Mouse (Mus musculus) frontal cortex, postnatal 25 days (tissue): Measurements from ENCODE around the gene Igfbp3.
"Not testable (repeated sequence)": the region's sequence is repeated elsewhere in the genome, so short reads cannot be mapped to it uniquely, and the experiment has no call there.

Experiments used
- DNase-seq, 2 experiments: peaks; one replicate each; pipeline ENCODE4 v3.0.0; 2022; ENCODE audit warnings: low spot score in 2 of 2

The Igfbp3 gene

DNA sequence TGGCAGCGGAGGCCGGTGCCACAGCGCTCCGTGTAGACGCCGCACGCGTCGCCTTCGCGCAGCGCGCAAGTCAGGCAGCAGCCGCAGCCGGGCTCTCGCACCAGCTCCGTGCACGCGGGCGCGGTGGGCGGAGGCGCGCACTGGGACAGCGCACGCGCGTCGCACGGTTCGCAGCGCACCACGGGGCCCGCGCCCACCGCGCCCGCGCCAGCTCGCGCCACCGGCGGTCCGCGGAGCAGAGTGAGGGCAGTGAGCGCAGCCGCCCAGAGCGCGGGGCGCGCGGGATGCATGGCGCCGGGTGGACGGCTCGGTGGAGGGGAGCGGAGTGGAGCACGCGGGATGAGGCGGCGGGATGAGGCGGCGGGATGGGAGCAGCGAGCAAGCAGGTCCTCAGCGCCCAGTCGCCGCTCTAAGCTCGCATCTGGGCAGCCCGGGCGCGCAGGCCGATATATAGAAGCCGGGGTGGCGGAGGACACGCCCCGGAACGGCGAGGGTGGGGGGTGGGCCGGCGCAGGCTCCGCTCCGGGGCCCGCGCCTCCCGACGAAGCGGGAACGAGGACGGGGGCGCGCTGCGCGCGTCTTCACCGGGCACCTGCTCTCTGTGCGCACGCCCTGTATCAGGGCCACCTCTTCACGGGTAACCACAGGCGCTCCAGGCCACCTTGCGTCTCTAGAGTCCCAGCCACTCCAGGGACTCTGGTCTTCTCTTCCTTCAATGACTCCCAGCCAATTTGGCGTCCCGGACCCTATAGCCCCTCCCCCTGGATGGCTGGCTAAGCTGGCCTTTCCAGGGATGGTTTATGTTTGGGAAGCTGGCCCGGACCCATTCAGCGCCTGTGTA lies at the start of gene Igfbp3:
Gene Igfbp3, minus strand, starts transcription at position 423 of the 841 bp plus-strand sequence.
- DNase-seq = peak; percentile 58 to 68

DNA sequence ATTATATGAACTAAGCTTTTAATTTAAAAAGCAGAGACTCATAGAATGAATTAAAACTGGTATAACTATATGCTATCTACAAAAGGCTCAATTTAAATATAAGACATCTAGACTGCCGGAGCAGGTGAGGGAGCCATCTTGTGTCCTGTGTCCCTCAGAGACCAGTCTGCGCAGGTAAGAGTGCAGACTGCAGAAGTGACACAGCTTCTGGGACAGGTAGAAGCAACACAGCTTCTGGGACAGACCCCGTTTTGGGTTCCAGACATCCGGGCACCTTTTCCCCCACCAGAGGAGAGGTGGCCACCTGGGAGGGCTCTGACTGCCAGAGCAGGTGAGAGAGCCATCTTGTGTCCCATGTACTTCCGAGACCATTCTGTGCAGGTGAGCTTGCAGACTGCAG lies 37.1 kb upstream of the Igfbp3 start:
- DNase-seq = no peak

- no peak for DNase-seq
These were observed 36.7 kb upstream of the Igfbp3 start for GRCm38 (mm10) chr11:7250415-7250814.

GRCm38 (mm10) chr11:7244782-7245181 lies 31.1 kb upstream of the Igfbp3 start:
- DNase-seq = no peak

DNA sequence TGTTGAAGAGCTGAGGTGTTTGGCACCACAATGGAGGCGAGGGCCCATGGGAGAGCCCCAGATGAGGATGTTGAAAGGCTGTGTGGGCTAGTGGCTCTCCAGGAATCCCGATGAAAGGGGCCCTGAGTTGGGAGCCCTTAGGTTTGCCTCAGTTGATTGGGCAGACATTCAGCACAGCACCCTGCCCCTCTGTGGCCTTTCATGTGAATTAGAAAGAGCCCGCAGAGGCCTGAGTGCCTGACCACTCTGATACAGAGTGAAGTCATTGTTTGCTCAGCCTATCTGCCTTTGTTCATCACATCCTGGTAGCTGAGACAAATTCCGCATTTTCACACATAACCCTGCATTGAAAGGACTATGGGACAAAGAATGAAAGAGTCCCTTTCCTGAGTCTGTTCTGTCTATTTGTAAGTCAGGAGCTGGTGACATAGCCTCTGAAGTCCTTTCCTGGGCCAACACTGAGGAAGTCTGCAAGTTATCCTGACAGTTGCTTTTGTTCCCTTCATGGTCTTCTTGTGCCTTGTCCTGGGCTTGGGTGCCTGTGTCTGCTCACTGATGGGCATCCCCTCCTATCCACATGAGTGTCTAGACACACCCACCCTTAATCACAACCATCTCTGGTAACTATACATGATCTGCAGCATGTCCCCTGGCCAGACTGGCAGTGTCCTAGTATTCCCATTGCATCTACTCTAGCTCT lies 25.5 kb upstream of the Igfbp3 start:
- no peak for DNase-seq

GRCm38 (mm10) chr11:7238546-7238945 lies 24.8 kb upstream of the Igfbp3 start:
- DNase-seq = no peak

GRCm38 (mm10) chr11:7237712-7238111 lies 24.0 kb upstream of the Igfbp3 start:
- no peak for DNase-seq

- no peak for DNase-seq
These were observed 23.0 kb upstream of the Igfbp3 start for GRCm38 (mm10) chr11:7236751-7237150.

DNA sequence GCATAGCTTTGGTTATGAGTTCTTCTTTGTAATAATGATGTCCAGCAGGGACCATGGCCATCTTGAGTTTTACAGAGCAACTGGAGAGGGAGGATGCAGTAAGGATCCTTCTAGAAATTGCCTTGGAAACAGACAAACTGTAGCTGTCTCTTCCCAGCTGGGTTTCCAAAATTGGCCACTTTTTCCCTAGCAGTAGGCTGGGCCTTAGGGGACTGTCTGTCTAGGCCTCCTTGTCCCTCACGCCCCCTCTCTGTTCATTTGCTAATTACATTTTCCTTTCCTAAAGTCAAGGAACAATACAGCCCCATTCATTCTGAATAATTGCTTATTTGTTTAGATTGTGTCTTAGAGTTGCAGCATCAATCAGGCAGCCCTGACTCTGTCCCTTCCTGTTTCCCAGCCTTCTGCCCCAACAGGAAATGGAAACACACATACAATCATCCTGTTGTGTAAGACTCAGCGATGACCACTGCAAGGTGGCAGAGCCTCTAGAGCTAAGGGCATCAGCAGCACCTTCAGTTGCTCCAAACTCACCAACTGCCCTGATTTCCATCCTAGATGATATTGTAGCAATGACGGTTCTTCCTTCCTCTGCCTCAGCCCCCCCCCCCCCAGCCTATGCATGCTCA lies 21.4 kb upstream of the Igfbp3 start:
- no peak for DNase-seq

- DNase-seq = no peak
These were observed 20.7 kb upstream of the Igfbp3 start for GRCm38 (mm10) chr11:7234436-7234835.

DNA sequence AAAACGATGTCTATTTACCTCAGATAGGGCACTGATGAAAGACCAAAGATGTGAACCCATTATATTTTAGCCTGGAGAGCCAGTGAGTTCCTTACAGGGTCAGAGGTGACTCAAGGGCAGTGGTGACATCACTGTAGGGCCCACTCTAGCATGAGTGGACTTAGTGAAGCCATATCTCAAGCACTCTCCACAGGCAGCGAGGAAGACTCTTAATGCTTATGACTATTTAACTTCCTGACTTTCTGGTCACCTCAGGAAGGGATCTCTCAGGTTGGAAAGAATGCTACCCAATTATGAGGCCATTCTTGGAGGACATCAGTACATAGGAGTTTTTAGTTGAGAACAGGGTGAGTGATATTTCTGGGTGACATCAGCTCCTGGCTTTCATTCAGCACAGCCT lies 19.6 kb upstream of the Igfbp3 start:
- DNase-seq = no peak

GRCm38 (mm10) chr11:7231958-7232357 lies 18.2 kb upstream of the Igfbp3 start:
- no peak for DNase-seq

DNA sequence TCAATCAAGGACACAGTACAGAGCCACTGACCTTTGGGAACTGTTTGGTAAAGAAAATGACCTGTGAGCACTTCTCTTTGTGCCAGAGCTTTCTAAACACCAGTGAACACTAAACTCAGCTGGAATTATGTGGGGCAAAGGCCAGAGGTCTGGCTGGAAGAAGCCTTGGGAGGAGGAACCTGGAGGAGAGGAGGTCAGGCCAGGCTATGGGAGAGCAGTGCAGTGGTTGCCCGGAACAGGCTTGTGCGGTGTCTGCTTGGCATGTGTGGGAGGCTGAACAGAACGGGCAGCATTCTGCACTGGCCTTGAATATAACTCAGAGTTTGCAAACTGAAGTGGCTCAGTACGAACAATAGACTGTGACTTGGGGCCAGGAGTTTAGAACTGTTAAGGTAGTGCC lies 16.3 kb upstream of the Igfbp3 start:
- no peak for DNase-seq

- no peak for DNase-seq
These were observed 14.4 kb upstream of the Igfbp3 start for GRCm38 (mm10) chr11:7228107-7228506.

GRCm38 (mm10) chr11:7226810-7227550 lies 13.3 kb upstream of the Igfbp3 start:
- no peak for DNase-seq

GRCm38 (mm10) chr11:7226200-7226599 lies 12.5 kb upstream of the Igfbp3 start:
- DNase-seq = no peak

DNA sequence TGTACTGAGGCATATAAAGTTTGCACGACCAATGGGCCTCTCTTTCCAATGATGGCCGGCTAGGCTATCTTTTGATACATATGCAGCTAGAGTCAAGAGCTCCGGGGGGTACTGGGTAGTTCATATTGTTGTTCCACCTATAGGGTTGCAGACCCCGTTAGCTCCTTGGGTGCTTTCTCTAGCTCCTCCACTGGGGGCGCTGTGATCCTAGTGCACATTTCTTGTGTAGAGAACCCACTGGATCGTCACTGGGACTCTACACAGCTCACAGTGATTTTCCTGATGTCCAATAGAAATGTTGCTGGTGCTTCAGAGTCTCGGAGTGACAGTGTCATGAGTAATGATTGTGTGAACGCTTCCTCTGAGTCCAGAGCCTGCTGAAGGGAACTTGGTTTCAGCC lies 8.1 kb upstream of the Igfbp3 start:
- DNase-seq = not testable (repeated sequence)

GRCm38 (mm10) chr11:7215703-7216102 lies 2.0 kb upstream of the Igfbp3 start:
- peak; percentile 54 to 66 for DNase-seq

- peak in 1 of 2 experiments; percentile 65 for DNase-seq
These were observed 1.0 kb upstream of the Igfbp3 start for GRCm38 (mm10) chr11:7214761-7215160.

- DNase-seq = no peak
These were observed 578 bp upstream of the Igfbp3 start for GRCm38 (mm10) chr11:7214342-7214660.

GRCm38 (mm10) chr11:7213161-7213500 lies 592 bp downstream of the Igfbp3 start:
- no peak for DNase-seq

GRCm38 (mm10) chr11:7212126-7212798 lies 1.5 kb downstream of the Igfbp3 start:
- DNase-seq = no peak
